In the genomic region with DNA sequence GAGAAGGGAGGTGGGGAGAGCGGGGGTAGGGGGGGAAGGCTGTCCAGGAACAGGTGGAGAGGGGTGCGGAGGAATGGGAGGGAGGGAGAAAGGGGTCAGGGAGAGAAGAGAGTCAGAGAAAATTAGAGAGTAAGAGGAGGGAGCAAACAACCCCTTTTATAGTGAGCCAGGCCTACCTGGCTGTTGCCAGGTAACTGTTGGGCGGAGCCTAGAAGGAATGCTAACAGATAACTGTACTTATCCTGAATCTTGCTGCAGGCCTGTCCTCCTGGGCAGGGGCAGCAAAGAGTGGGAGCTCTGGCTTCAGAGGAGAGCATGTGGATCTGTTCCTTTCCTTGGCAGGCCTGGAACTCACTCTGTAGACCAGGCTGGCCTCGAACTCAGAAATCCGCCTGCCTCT, we compare ENCODE assay signal across 23 mouse cellular contexts.
DNase-seq lines count a peak whose midpoint lies in the region; ATAC-seq lines count a peak whose summit lies in the region.
"Had no signal": no experiment of that assay in that cellular context is flagged by ENCODE, and none has a peak within 500 bp of the region (broad histone marks: within the 10 kb centered on the region; RNA-seq: fewer than 3 reads in every experiment).

No protein-coding gene starts in this region.

- ATAC-seq in forebrain, embryonic 12.5 days (ENCODE audit: low FRiP score) = no peak
- ATAC-seq in heart, embryonic 11.5 days (replicated peaks; ENCODE audit: insufficient number of reproducible peaks, low FRiP score, low TSS enrichment) = no peak
- ATAC-seq in lung, embryonic 16.5 days (ENCODE audit: low read depth) = no peak
- ATAC-seq: forebrain, embryonic 15.5 days; hindbrain, postnatal 0 days; inflammation-experienced regulatory T-cells, adult 6 months had no signal

- H3K9me3 ChIP-seq in forebrain, embryonic 10.5 days = no peaks in the 10 kb centered on the region
- no peaks in the 10 kb centered on the region for H3K9me3 ChIP-seq in forebrain, embryonic 12.5 days
- H3K9me3 ChIP-seq in heart, embryonic 10.5 days = no peaks in the 10 kb centered on the region
- H3K9me3 ChIP-seq in heart, embryonic 11.5 days (replicated peaks; ENCODE audit: control insufficient read depth, low read length) = no peaks in the 10 kb centered on the region
- no peaks in the 10 kb centered on the region for H3K9me3 ChIP-seq in lung, embryonic 16.5 days (ENCODE audit: control insufficient read depth, low read length)
- H3K9me3 ChIP-seq: forebrain, embryonic 15.5 days; heart, embryonic 13.5 days had no signal

- H3K9ac ChIP-seq in forebrain, embryonic 12.5 days = no peak overlapping the region
- H3K9ac ChIP-seq in heart, embryonic 11.5 days (ENCODE audit: low read depth, low read length) = no peak overlapping the region
- no peak overlapping the region for H3K9ac ChIP-seq in lung, embryonic 16.5 days (ENCODE audit: low read length)
- H3K9ac ChIP-seq: forebrain, embryonic 15.5 days; hindbrain, embryonic 14.5 days had no signal

- peaks cover 36% of the 10 kb centered on the region for H3K4me1 ChIP-seq in forebrain, embryonic 10.5 days
- H3K4me1 ChIP-seq in forebrain, embryonic 12.5 days = peaks cover 17% of the 10 kb centered on the region
- peaks cover 27% of the 10 kb centered on the region for H3K4me1 ChIP-seq in heart, embryonic 10.5 days
- peaks cover 13% of the 10 kb centered on the region for H3K4me1 ChIP-seq in heart, embryonic 11.5 days (ENCODE audit: control insufficient read depth, insufficient read depth, low read length)
- H3K4me1 ChIP-seq in lung, embryonic 16.5 days (replicated peaks; ENCODE audit: control insufficient read depth, insufficient read depth, low read length) = peaks cover 11% of the 10 kb centered on the region

- no peaks in the 10 kb centered on the region; the same call in 1 of the 2 replicates for H3K27me3 ChIP-seq in forebrain, embryonic 10.5 days (ENCODE audit: poor library complexity, severe bottlenecking)
- no peaks in the 10 kb centered on the region for H3K27me3 ChIP-seq in forebrain, embryonic 12.5 days
- H3K27me3 ChIP-seq in heart, embryonic 10.5 days (ENCODE audit: insufficient read depth, poor library complexity, severe bottlenecking) = no peaks in the 10 kb centered on the region
- H3K27me3 ChIP-seq in heart, embryonic 11.5 days (ENCODE audit: control insufficient read depth, insufficient read depth, low read length) = no peaks in the 10 kb centered on the region
- no peaks in the 10 kb centered on the region for H3K27me3 ChIP-seq in lung, embryonic 16.5 days (ENCODE audit: control insufficient read depth, insufficient read depth, low read depth, low read length)
- H3K27me3 ChIP-seq: forebrain, embryonic 15.5 days; heart, embryonic 13.5 days had no signal

- peak overlapping the region; percentile 81 for H3K27ac ChIP-seq in forebrain, embryonic 10.5 days
- no peak overlapping the region for H3K27ac ChIP-seq in forebrain, embryonic 12.5 days
- peak overlapping the region; percentile 91 for H3K27ac ChIP-seq in heart, embryonic 10.5 days
- H3K27ac ChIP-seq in heart, embryonic 11.5 days (ENCODE audit: low read depth, low read length) = no peak overlapping the region
- H3K27ac ChIP-seq in lung, embryonic 16.5 days (ENCODE audit: low read length) = 0 out of 2 replicates have a peak overlapping the region, but pooled peaks have one; percentile 22
- H3K27ac ChIP-seq: heart, adult 2 months had no signal

- no peak overlapping the region for H3K4me2 ChIP-seq in forebrain, embryonic 12.5 days
- H3K4me2 ChIP-seq in heart, embryonic 11.5 days = no peak overlapping the region; the same call in 1 of the 2 replicates
- H3K4me2 ChIP-seq in lung, embryonic 16.5 days (ENCODE audit: low read depth, low read length) = no peak overlapping the region
- H3K4me2 ChIP-seq: forebrain, embryonic 15.5 days had no signal

- no peak overlapping the region for H3K4me3 ChIP-seq in forebrain, embryonic 10.5 days
- no peak overlapping the region for H3K4me3 ChIP-seq in forebrain, embryonic 12.5 days (replicated peaks)
- no peak overlapping the region for H3K4me3 ChIP-seq in heart, embryonic 10.5 days
- no peak overlapping the region for H3K4me3 ChIP-seq in heart, embryonic 11.5 days (ENCODE audit: low read depth, low read length)
- no peak overlapping the region for H3K4me3 ChIP-seq in lung, embryonic 16.5 days (ENCODE audit: low read length)
- H3K4me3 ChIP-seq: forebrain, embryonic 15.5 days; heart, adult 2 months; heart, embryonic 13.5 days had no signal

- DNase-seq in forebrain, embryonic 10.5 days (ENCODE audit: extremely low spot score, low spot score) = no peak
- DNase-seq in heart, embryonic 10.5 days (ENCODE audit: low spot score) = no peak
- no peak for DNase-seq in lung, adult 18-20 months
- DNase-seq in R1 (ENCODE audit: low read depth, low spot score) = peak; percentile 59
- DNase-seq in embryo, embryonic 11 days = no peak
- DNase-seq: adrenal gland, adult 2 months; adrenal gland, postnatal 14 days; cerebellum, adult 11 months; cerebellum, adult 2 months; cerebellum, adult 9-11 months; cerebellum, postnatal 25 days; gastrocnemius, postnatal 10 days; heart, adult 2 months; heart, postnatal 14 days; kidney, adult 18-20 months had no signal

- no peaks in the 10 kb centered on the region for H3K36me3 ChIP-seq in forebrain, embryonic 10.5 days (replicated peaks)
- H3K36me3 ChIP-seq in forebrain, embryonic 12.5 days (replicated peaks) = no peaks in the 10 kb centered on the region
- no peaks in the 10 kb centered on the region for H3K36me3 ChIP-seq in heart, embryonic 10.5 days
- H3K36me3 ChIP-seq in heart, embryonic 11.5 days (ENCODE audit: control insufficient read depth, insufficient read depth, low read length) = no peaks in the 10 kb centered on the region
- H3K36me3 ChIP-seq in lung, embryonic 16.5 days (ENCODE audit: control insufficient read depth, insufficient read depth, low read length) = no peaks in the 10 kb centered on the region
- H3K36me3 ChIP-seq: forebrain, embryonic 15.5 days; heart, embryonic 13.5 days had no signal

- 97% methylated on average over 5 of the region's 5 CpGs for WGBS in forebrain, embryonic 10.5 days
- 96% methylated on average over 5 of the region's 5 CpGs for WGBS in forebrain, embryonic 12.5 days
- WGBS in heart, embryonic 10.5 days = 89% methylated on average over 5 of the region's 5 CpGs
- 94% methylated on average over 5 of the region's 5 CpGs for WGBS in heart, embryonic 11.5 days (ENCODE audit: insufficient replicate concordance)
- 75% methylated on average over 5 of the region's 5 CpGs for WGBS in lung, embryonic 16.5 days

Comparison
In these comparisons a context has a peak if more than half of its experiments do, and no peak if none do; other contexts are left out.
1. H3K27ac ChIP-seq: peak in forebrain, embryonic 10.5 days (single experiment), heart, embryonic 10.5 days (single experiment) and lung, embryonic 16.5 days (single experiment); none in forebrain, embryonic 12.5 days (single experiment) and heart, embryonic 11.5 days (single experiment).